Mouse (Mus musculus) midbrain, embryonic 11.5 days (tissue): ENCODE results near the gene Fam20b. TPM values are rescaled to one million over a fixed set of nuclear protein-coding genes. Genes with fewer than 3 reads are reported as not detected.
"Not testable (repeated sequence)": the region's sequence is repeated elsewhere in the genome, so short reads cannot be mapped to it uniquely, and the experiment has no call there.

ENCODE experiments used
- ATAC-seq: fragments of 200-750 bp; cut with Nextera tagmentation; 2 replicates; pipeline ENCODE4 v1.8.0; 2017; ENCODE audit warnings: moderate TSS enrichment, moderate library complexity; ENCODE audit not compliant: low FRiP score
- DNase-seq: peaks from one replicate; pipeline ENCODE4 v3.0.0; 2015; ENCODE audit warnings: low spot score; ENCODE audit errors: missing footprints
- H3K27ac ChIP-seq: fragments of 300-500 bp; sonication (generic); 2 replicates; pipeline ENCODE4 v1.5.1; 2014; ENCODE audit warnings: low read depth, low read length
- H3K27me3 ChIP-seq: fragments of 300-500 bp; sonication (generic); 2 replicates; pipeline ENCODE4 v1.6.1; 2014; ENCODE audit warnings: mild to moderate bottlenecking, low read length, moderate library complexity, mixed read lengths; ENCODE audit not compliant: control insufficient read depth, insufficient read depth
- H3K36me3 ChIP-seq: fragments of 300-500 bp; sonication (generic); 2 replicates; pipeline ENCODE4 v1.6.1; 2014; ENCODE audit warnings: mild to moderate bottlenecking, low read length, moderate library complexity, mixed read lengths; ENCODE audit not compliant: control insufficient read depth, insufficient read depth
- H3K4me1 ChIP-seq: fragments of 300-500 bp; sonication (generic); 2 replicates; pipeline ENCODE4 v1.6.1; 2014; ENCODE audit warnings: low read length; ENCODE audit not compliant: control insufficient read depth, insufficient read depth
- H3K4me2 ChIP-seq: fragments of 300-500 bp; sonication (generic); 2 replicates; pipeline ENCODE4 v1.6.1; 2014; ENCODE audit warnings: mild to moderate bottlenecking, moderate library complexity
- H3K4me3 ChIP-seq: fragments of 300-500 bp; sonication (generic); 2 replicates; pipeline ENCODE4 v1.5.1; 2014; ENCODE audit warnings: low read depth, low read length
- H3K9ac ChIP-seq: fragments of 300-500 bp; sonication (generic); 2 replicates; pipeline ENCODE4 v1.6.1; 2014; ENCODE audit warnings: low read length
- H3K9me3 ChIP-seq: fragments of 300-500 bp; sonication (generic); 2 replicates; pipeline ENCODE4 v1.6.1; 2016; ENCODE audit warnings: low read length; ENCODE audit not compliant: control insufficient read depth
- WGBS: fragments of 180-500 bp; shearing (Covaris S2); extraction: QIAGEN DNeasy Blood & Tissue Kit; methylation state at CpG from one replicate; pipeline ENCODE4 v1.1.7; 2014; 5-methylcytosine and 5-hydroxymethylcytosine counted together
- polyA plus RNA-seq: library from polyadenylated mRNA; unstranded; fragments of >200 nt; fragmentation: Nextera tagmentation; extraction: Ambion mirVana; gene quantifications from 2 replicates; pipeline ENCODE4 v1.2.1, GENCODE M21; 2014

Gene Fam20b
- polyA plus RNA-seq, 1 experiment from 2014 or later, result 21.5 TPM

DNA sequence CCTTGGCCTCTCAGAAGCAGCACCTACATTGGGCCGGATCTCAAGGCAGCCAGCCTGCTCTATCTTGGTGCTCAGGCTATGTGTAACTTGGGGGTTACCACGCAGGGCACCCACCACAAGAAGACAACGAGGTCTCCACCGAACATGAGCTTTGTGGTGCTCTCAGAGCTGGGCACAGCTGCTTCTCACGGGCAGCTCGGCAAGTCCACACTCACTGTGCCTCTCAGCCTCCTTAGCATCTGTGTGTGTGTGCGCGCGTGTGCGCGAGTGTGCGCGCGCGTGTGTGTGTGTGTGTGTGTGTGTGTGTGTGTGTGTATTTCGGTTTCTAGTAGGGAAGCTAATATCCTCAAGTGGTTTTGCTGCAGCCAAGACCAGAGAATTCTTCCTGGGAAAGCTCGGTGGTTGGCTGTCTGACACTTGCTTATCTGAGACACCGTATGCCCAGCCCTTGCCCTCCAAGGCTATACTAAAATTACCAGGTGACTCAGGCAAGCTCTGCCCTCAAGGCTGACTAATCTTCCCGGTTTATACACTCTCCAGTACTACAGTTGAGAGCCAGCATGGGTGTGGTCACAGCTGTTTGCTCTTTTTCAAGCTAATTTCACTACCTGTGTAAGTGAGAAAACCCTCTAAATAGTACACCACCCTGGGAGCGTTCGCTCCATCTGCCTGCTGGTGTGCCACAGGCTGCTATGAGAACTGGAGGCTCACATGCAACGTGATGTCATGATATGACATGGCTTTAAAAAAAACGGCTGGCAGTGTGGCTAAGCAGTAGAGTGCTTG lies 51.6 kb downstream of the Fam20b start:
- DNase-seq, result no peak
- no peak overlapping the region for H3K9ac ChIP-seq
- no peaks in the 10 kb centered on the region for H3K4me1 ChIP-seq
- no peaks in the 10 kb centered on the region for H3K27me3 ChIP-seq
- no peak overlapping the region for H3K4me2 ChIP-seq
- H3K27ac ChIP-seq, result no peak overlapping the region
- no peaks in the 10 kb centered on the region for H3K36me3 ChIP-seq
- no peak overlapping the region for H3K4me3 ChIP-seq
- no peaks in the 10 kb centered on the region for H3K9me3 ChIP-seq
- WGBS, result 88% methylated on average over 23 of the region's 23 CpGs
- ATAC-seq, result no peak

DNA sequence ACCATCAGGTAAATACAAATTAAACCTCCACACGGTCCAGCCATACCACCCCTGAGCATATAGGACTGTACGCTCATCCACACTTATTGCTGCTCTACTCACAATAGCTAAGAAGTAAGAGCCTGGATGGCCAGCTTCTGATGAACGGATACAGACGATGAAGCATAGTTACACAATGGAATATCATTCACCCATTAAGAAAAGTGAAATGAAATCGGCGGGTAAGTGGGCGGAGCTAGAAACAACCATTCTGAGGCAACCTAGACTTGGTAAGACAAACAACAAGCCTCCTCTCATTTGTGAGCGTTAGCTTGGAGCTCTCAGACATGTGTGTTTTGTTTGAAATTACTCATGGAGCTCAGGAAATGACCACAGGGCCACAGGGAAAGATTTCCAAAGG lies 53.1 kb downstream of the Fam20b start:
- DNase-seq, result no peak
- no peak for ATAC-seq
- Histone ChIP-seq H3K27ac (no peak overlapping the region), H3K36me3 (no peaks in the 10 kb centered on the region), H3K27me3 (no peaks in the 10 kb centered on the region), H3K4me3 (no peak overlapping the region), H3K4me2 (no peak overlapping the region), H3K4me1 (no peaks in the 10 kb centered on the region), H3K9me3 (no peaks in the 10 kb centered on the region), H3K9ac (no peak overlapping the region)
- 89% methylated on average over 8 of the region's 8 CpGs for WGBS

DNA sequence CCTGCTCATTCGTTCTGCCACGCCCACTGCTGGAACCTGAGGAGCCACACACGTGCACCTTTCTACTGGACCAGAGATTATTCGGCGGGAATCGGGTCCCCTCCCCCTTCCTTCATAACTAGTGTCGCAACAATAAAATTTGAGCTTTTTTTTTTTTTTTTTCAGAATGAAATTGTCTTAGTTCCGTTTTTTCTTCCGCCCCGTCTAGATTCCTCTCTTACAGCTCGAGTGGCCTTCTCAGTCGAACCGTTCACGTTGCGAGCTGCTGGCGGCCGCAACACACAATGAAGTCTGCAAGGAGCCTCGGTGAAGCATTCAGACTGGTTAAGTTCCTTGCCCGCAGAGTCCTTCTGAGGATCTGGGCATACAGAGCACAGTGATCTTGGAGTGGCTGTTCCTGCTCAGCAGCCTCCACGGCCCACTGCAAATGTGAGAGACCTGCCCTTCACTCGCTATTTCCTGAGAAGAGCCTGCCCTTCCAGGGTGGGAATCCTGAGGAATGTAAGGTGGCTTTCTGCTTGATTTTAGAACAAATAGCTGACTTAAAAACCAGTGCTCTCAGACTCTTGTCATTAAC lies 58.1 kb downstream of the Fam20b start:
- WGBS, result 79% methylated on average over 18 of the region's 21 CpGs
- ATAC-seq, result not testable (repeated sequence)

DNA sequence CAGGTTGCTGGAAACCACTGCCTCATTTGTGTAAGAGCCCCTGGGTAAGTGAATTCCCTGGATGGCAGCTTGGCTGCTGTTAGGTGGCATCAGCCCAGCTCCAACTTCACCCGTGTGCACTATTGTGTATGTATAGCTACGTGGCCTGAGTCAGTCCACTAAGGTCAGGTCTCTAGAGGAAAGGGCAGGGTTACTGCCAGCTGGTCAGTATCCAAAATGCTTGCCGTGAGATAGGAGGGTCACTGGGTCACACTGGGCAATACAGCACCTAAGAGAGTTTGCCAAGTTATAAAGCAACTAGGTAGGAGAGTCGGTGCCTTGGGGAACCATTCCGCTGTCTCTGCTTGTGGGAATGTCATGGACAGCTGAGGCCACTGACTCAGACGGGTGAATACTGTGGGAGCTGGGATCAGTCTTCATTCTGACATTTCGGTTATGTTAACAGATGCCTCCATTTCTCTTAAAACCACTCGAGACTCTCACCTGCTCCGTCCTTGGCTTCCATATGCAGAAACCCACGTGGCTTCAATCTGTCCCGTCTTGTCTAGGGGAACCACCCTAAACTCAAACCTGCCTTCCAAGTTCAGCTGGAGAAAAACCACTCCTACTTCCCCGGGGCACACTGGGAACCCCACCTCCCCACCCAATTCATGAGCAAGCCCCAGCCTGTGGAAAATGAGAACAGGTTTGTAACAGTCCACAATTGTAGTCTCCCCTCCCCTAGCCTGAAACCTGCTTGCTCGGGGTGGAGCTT lies 58.8 kb downstream of the Fam20b start:
- 88% methylated on average over 13 of the region's 13 CpGs for WGBS
- no peak overlapping the region for H3K4me2 ChIP-seq
- H3K27ac ChIP-seq, result no peak overlapping the region
- H3K27me3 ChIP-seq, result no peaks in the 10 kb centered on the region
- H3K4me1 ChIP-seq, result no peaks in the 10 kb centered on the region
- ATAC-seq (no peak), DNase-seq (no peak)
- no peaks in the 10 kb centered on the region for H3K9me3 ChIP-seq
- H3K36me3 ChIP-seq, result no peaks in the 10 kb centered on the region
- H3K4me3 ChIP-seq, result no peak overlapping the region
- no peak overlapping the region for H3K9ac ChIP-seq

More for the DNA sequence above, 58.1 kb downstream of the Fam20b start:
- H3K27me3 ChIP-seq, H3K36me3 ChIP-seq, H3K9me3 ChIP-seq, H3K9ac ChIP-seq, H3K4me1 ChIP-seq, H3K27ac ChIP-seq, DNase-seq, H3K4me2 ChIP-seq, H3K4me3 ChIP-seq: not testable (repeated sequence)

DNA sequence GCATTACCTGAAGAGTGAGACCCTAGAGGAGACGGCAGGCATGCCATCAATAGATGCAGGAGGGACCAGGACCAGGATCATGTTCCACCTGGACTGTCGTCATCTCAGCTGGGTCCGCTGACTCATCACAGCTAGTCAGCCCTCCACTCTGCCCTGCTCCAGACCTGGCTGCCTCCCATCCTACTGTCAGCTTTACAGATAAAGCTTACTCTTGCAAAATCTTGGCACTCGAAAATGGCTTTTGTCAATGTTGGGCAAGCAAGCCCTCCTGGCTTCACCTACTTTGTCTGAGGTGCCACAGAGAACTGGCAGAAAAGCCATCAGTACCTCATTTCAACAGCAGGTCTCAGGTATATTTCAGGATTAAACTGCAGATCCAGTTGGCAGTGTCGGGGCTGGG lies 60.2 kb downstream of the Fam20b start:
- DNase-seq, result no peak

DNA sequence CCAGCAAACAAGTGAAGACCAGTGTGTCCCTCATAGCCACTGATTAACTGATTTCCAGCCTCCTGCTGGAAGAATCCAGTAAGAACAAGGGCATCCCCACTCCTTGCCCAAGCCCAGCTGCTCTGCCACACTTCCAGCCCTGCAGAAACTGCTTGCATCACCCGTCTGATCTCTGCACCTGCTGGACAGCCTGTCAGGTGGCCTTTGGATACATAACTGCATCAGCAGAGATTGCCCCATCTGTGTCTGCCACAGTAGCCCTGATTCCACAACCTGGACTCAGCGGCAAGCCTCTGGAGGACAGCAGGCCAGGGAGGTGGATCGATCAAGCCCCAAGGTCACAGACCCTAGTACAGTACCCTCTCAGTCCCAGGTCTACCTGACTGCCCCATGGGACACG lies 61.4 kb downstream of the Fam20b start:
- WGBS, result 84% methylated on average over 4 of the region's 4 CpGs
- no peaks in the 10 kb centered on the region for H3K27me3 ChIP-seq
- H3K9me3 ChIP-seq, result no peaks in the 10 kb centered on the region
- H3K4me1 ChIP-seq, result no peaks in the 10 kb centered on the region
- ATAC-seq (no peak), DNase-seq (no peak)
- H3K36me3 ChIP-seq, result no peaks in the 10 kb centered on the region
- H3K27ac ChIP-seq, result no peak overlapping the region
- no peak overlapping the region for H3K9ac ChIP-seq
- H3K4me3 ChIP-seq, result no peak overlapping the region
- H3K4me2 ChIP-seq, result no peak overlapping the region

More for the DNA sequence above, 60.2 kb downstream of the Fam20b start:
- Histone ChIP-seq H3K4me2 (no peak overlapping the region), H3K27ac (no peak overlapping the region), H3K9ac (no peak overlapping the region), H3K4me3 (no peak overlapping the region), H3K9me3 (no peaks in the 10 kb centered on the region), H3K4me1 (no peaks in the 10 kb centered on the region), H3K36me3 (no peaks in the 10 kb centered on the region), H3K27me3 (no peaks in the 10 kb centered on the region)
- WGBS, result 88% methylated on average over 5 of the region's 5 CpGs
- no peak for ATAC-seq

DNA sequence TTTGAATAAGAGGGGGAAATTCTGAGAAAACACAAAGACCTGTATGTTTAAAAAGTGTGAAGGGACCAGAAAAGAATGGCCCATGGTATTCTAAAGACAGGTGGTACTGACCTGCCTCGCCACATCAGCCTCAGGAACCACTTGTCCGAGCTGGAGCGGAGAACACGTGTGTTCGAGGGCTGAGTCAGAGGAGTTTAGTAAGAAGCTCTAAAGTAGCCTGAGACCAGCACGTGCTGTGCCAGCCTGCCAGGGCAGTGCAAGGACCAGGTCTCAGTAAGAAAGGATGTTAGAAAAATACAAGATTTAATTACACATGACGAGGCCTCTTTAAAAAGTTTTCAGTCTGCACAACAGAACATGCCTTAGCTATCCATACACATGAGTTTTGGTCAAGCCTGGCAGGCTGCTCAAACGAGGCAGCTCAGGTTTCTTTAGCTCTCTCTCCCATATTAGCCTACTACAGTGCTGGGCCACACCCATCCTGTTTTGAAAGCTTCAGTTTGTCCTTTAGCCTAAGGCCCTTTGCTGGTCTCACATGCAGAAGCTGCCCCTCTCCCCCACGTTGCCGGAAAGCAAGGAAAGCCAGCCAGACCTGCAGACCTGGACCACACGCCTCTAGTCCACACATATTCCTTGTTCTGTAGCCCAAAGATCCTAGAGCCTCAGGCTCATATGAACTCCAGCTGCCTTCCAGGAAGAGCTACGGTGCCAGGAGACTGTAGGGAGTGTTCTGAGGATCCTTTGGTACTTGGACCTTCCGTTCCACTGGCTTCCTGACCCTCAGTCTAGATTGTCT lies 64.0 kb downstream of the Fam20b start:
- H3K9ac ChIP-seq, result no peak overlapping the region
- WGBS, result 83% methylated on average over 13 of the region's 13 CpGs
- no peak overlapping the region for H3K27ac ChIP-seq
- no peaks in the 10 kb centered on the region for H3K9me3 ChIP-seq
- H3K4me1 ChIP-seq, result no peaks in the 10 kb centered on the region
- H3K4me3 ChIP-seq, result no peak overlapping the region
- DNase-seq (no peak), ATAC-seq (no peak)
- H3K4me2 ChIP-seq, result no peak overlapping the region
- H3K27me3 ChIP-seq, result no peaks in the 10 kb centered on the region
- no peaks in the 10 kb centered on the region for H3K36me3 ChIP-seq

DNA sequence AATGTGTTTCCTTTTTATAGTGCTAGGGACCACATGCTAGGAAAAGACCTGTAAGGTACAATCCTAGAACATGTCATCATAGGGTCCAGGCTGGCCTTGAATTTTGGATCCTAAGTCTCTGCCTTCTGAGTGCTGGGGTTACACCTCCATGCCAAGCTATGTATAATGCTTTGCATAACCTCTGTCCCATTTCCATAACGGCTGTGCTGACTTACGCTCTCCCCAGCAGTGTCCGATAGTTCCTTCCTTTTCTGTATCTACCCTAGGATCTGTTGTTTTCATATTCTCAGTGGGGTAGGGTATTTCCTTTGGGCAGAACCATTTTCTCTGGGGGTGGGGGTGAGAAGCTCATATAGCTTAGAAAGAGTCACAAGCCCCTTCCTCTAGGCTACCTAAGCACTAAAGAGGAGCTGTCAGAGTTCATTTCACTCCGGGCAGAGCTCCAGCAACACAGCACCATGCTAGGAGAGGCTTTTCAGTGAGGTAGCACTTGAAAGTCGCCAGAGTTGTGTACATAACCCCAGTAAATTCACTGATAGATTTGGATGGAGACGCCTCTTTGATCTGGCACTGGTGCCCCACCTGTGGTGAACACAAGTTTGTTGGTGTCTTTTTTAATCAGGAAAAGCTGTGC lies 66.6 kb downstream of the Fam20b start:
- Histone ChIP-seq H3K4me1 (no peaks in the 10 kb centered on the region), H3K4me2 (no peak overlapping the region), H3K4me3 (no peak overlapping the region), H3K36me3 (no peaks in the 10 kb centered on the region), H3K27ac (no peak overlapping the region), H3K27me3 (no peaks in the 10 kb centered on the region), H3K9me3 (no peaks in the 10 kb centered on the region), H3K9ac (no peak overlapping the region)
- ATAC-seq (no peak), DNase-seq (no peak)
- WGBS, result 71% methylated on average over 6 of the region's 6 CpGs
